Mouse (Mus musculus): ENCODE results near the gene Dynlt1a.
A peak's percentile ranks its signal among the peaks of the same experiment; 100 is the strongest.
"Not testable (repeated sequence)": the region's sequence is repeated elsewhere in the genome, so short reads cannot be mapped to it uniquely, and the experiment has no call there.

The Dynlt1a gene

GRCm38 (mm10) chr17:6286169-6286568, 31.1 kb downstream of the Dynlt1a start:
- DNase-seq, result not testable (repeated sequence)

- DNase-seq, result not testable (repeated sequence)
Measured at GRCm38 (mm10) chr17:6283137-6283536, 34.2 kb downstream of the Dynlt1a start.

- not testable (repeated sequence) for DNase-seq
Measured at GRCm38 (mm10) chr17:6280513-6280912, 36.8 kb downstream of the Dynlt1a start.

- DNase-seq, result not testable (repeated sequence)
Measured at GRCm38 (mm10) chr17:6279772-6280171, 37.5 kb downstream of the Dynlt1a start.

GRCm38 (mm10) chr17:6279205-6279604, 38.1 kb downstream of the Dynlt1a start:
- not testable (repeated sequence) for DNase-seq

GRCm38 (mm10) chr17:6274693-6275092, 42.6 kb downstream of the Dynlt1a start:
- not testable (repeated sequence) for DNase-seq

GRCm38 (mm10) chr17:6271970-6272369, 45.3 kb downstream of the Dynlt1a start:
- not testable (repeated sequence) for DNase-seq

GRCm38 (mm10) chr17:6270840-6271239, 46.5 kb downstream of the Dynlt1a start:
- not testable (repeated sequence) for DNase-seq

- not testable (repeated sequence) for DNase-seq
Measured at GRCm38 (mm10) chr17:6269876-6270831, 47.1 kb downstream of the Dynlt1a start.

GRCm38 (mm10) chr17:6257070-6257456, 60.2 kb downstream of the Dynlt1a start:
- peak; percentile 79 for DNase-seq

GRCm38 (mm10) chr17:6256400-6257069, 60.8 kb downstream of the Dynlt1a start, which contains the start of gene Tmem181a:
Gene Tmem181a, plus strand, starts transcription at chr17:6256860.
- DNase-seq, result not testable (repeated sequence)
